Mouse (Mus musculus) gonadal fat pad, adult 2 months (tissue): ENCODE measurements around the gene Lrp3. TPM values are rescaled to one million over a fixed set of nuclear protein-coding genes. Genes with fewer than 3 reads are reported as not detected.
"Not testable (repeated sequence)": the region's sequence is repeated elsewhere in the genome, so short reads cannot be mapped to it uniquely, and the experiment has no call there.

Source experiments
- DNase-seq: peaks from one replicate; pipeline ENCODE4 v3.0.0-alpha.2; 2012; ENCODE audit warnings: low read depth
- polyA plus RNA-seq: library from polyadenylated mRNA; depleted of rRNA; stranded (reverse); fragments of >200 nt; gene quantifications from 2 replicates; pipeline ENCODE4 v1.2.3, GENCODE M21; 2012; rRNA removed

Gene Lrp3
- 7.3 and 8.2 TPM in 2 replicates for polyA plus RNA-seq

DNA sequence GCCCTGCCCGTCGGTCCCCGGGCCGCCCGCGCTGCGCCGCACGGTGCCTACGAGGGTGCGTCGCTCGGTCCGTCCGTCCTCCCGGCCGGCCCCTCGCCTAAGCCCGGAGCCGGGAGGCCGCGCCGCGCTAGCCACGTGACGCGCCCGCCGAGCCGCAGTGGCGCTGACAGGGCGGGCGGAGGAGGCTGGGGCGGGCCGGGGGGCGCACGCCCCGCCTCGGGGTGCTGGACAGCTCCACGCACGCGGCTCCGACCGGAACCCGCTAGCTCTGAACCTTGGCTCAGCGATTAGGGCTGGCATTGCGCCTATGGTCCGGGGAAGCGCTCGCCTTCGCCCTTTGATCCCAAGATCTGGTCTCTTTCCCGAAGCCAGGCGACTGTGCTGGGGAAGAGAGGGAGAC lies at the start of gene Lrp3:
Lrp3 (minus strand) TSS at position 274 of the 400 bp plus-strand sequence.
- no peak for DNase-seq

GRCm38 (mm10) chr7:35264746-35265145 lies 49.4 kb upstream of the Lrp3 start:
- no peak for DNase-seq

DNA sequence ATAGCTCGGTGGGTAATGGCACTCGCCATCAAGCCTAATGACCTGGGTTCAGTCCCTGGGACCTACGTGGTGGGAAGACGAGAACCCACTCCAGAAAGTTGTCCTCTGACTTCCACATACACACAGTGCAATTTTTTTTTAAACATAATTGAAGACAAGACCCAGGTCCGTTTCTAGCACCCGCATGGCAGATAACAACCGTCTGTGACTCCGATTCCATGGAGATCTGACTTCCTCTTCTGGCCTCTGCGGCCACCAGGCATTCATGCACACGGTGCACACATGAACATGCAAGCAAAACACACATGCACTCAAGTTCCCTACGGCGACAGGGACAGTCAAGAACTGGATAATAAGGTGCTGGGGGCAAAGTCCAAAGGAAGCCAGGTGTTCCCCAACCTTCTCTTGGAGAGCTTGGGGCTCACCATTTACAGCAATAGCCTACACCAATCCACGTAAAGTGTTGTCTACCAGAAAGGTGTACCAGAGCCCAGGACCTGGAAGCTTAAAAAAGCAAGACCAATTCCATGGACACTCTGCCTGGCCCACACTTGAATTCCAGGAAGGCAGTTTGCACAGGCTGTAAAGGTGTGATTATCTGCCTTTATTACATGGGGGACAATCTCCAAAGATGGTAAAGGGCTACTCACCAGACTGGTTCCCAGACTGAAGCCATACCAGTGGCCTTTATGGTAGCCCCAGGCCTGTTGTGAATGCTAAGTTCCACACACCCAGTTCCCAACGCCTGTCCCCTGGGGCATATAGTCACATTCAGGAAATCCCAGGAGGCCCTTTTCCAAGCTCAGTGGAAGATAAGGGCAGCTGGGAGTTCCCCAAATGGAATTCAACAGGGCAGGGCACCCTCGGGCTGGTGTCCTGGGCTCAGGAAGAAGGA lies 48.5 kb upstream of the Lrp3 start:
- no peak for DNase-seq

DNA sequence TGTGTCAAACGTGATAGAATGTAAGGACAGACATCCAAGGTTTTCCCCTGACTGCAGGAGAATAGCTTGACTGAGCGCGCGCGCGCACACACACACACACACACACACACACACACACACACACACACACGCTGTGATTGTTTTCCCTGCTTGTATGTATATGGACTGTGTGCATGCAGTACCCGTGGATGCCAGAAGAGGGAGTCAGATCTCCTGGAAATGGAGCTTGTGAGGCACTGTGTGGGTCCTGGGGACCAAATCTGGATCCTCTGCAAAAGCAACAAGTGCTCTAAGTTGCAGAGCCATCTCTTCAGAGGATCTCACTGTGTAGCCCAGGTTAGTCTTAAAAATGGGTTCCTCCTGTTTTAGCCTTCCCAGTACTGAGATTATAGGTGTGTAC lies 44.1 kb upstream of the Lrp3 start:
- DNase-seq = no peak

DNA sequence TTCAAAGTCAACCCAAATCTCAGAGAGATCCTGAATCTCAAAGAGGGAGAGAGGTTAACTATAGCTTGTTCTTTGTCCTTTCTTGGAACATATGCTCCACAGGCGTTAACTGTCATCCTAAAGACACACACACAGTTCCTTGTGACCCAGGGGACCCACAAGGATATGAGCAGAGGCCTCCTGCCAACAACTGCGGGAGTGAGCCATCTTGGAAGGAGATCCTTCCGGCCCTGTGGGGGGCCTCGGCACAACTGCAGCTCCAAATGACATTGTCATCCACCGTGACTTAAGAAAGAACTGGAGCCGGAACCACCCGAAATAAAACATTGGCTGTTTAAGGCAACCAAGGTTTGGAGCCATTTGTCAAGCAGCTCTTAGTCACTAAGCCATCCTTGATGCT lies 43.0 kb upstream of the Lrp3 start:
- no peak for DNase-seq

GRCm38 (mm10) chr7:35252041-35252558 lies 36.8 kb upstream of the Lrp3 start:
- DNase-seq = no peak

DNA sequence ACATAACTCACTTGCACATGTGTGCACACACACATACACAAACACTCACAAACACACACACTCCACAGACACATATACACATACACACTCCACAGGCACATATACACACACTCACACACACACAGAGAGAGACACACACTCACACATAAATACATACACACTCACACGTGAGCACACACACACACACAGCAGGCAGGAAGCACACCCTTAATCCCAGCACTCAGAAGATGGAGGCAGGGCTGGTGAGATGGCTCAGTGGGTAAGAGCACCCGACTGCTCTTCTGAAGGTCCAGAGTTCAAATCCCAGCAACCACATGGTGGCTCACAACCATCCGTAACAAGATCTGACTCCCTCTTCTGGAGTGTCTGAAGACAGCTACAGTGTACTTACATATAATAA lies 22.6 kb upstream of the Lrp3 start:
- not testable (repeated sequence) for DNase-seq

- no peak for DNase-seq
Measured at GRCm38 (mm10) chr7:35235308-35235707, 20.0 kb upstream of the Lrp3 start.

GRCm38 (mm10) chr7:35234361-35235245 lies 19.3 kb upstream of the Lrp3 start:
- peak; percentile 56 for DNase-seq

DNA sequence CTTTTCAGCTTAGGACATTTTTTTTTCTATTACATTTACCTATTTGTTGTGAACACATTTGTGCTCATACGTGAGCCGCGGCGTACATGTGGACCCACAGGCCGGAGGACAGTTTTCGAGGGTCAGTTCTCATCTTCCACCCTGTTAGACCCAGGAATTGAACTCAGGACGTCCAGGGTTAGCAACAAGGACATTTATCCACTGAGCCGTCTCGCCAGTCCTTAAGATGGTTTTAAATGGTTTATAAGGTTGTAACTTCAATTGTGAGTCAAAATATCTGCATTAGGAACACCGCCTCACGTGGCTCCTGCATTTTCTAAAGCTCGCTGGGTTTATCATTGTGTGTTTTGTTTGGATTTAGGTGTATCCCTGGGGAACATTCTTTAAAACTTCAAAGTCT lies 18.6 kb upstream of the Lrp3 start:
- DNase-seq = no peak

DNA sequence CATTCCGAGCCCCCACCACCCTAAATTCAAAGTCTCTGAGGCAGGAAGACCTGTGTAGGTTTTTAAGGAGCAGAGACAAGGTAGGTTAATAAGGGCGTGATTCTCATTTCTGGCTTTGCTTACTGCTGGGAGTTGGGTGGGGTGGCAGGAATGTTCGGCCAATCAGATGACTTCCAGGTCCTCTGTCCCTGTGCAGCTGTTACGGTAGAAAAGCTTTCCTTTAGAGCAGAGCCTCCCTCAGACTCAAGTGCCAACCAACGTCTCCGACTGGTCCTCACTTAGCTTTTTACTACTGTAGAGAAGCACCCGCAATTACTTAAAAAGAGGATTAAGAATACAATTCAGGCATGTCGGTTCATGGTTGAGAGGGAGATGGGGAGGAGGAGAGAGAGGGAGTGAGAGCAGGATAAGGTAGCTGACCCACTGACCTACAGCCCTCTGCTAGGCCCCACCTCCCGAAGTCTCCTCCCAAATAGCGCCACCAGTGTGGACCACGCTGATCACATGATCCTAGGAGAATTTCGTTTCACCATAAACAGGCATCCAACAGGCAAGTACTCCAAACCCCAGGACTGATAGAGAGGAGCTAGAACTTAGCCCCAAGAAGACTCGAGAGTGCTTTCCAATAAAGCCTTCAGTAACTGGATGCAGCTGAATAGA lies 17.6 kb upstream of the Lrp3 start:
- no peak for DNase-seq

DNA sequence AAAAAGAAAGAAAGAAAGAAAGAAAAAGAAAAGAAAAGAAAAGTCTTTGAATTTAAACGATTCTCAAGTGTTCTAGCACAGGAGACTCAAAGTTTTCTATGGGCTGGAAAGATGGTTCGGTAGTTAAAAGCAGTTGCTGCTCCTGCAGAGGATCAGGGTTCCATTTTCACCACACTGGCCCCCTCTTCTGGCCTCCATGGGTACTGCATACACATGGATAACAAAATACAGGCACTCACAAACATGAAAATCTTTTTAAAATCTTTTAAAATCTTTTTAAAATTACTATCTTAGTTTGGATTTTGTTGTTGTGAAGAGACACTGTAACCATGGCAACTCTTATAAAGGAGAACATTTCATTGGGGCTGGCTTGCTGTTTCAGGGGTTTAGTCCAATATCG lies 15.0 kb upstream of the Lrp3 start:
- DNase-seq = no peak

GRCm38 (mm10) chr7:35220694-35221365 lies 5.5 kb upstream of the Lrp3 start:
- no peak for DNase-seq

DNA sequence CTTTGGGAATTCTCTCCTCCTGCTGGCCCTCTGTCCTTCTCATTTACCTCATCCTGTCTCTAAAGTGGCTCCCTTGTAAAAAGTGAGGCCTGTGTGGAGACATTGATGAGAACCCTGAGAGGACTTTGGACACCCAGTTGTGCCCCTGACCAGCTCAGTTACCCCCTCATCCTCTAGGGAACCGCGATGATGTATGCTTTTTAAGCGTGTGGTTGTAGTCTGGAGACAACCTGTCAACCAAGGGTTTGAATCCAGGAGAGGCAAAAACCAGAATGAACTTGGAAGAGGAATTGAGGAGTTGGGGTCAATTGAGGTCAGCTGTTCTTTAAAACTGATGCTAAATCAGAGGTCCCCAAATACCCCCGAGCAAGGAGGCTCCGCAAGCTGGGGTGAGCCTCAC lies 433 bp upstream of the Lrp3 start:
- DNase-seq = no peak

DNA sequence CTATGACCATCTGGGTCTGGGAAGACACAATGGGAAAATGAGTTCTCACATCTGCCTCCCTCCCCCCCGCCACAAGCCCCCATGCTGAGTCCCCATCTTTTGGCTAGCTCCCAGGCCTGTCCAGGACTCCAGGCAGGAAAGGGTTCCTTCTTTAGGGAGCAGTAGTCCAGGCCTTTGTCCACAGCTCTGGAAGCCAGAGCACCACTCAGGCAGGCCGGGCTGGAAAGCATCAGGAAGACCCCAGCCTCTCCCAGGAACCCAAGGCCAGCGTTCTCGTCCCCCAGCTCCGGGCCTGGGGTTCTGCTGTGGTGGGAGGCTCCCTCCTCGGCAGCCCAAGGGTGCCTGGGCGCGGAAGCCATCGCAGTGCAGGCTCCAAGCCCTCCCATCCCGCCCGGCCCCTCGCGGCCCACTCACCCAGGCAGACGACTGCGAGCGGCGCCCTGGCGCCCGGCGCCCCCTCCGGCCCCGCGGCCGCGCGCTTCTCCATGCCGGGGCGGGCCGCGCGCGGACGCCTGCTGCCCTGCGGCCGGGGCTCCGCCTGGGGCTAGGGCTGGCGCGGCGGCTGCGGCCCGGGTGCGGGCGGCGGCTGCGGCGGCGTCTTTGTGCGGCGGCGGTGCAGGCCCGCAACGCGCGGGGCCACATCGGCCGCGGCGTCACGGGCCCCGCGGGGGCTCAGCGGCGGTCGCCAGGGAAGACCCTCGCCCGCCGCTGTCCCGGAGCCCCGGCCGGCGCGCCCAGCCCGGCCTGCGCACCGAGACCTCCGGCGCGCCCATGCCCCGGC lies 666 bp downstream of the Lrp3 start:
- no peak for DNase-seq

DNA sequence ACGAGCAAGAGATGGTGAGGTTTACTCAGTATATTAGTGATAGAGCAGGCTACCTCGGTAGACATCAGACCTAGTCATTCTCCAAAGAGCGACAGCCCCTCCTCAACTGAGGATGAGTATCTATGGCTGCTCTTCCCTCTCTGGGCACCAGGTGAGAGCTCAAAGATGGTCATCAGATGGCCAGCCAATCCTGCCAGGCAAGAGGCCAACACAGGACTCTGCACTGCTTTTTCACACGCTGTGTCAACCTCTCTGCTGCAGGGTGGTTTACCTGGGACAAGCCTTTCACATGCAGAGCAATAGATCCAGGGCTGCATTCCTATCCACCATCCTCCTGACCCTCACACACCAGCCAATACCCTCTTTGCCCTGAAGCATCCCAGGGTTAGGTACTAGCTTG lies 3.5 kb downstream of the Lrp3 start:
- DNase-seq = no peak

GRCm38 (mm10) chr7:35199755-35200154 lies 15.5 kb downstream of the Lrp3 start:
- no peak for DNase-seq

- no peak for DNase-seq
Measured at GRCm38 (mm10) chr7:35198981-35199754, 16.1 kb downstream of the Lrp3 start.

DNA sequence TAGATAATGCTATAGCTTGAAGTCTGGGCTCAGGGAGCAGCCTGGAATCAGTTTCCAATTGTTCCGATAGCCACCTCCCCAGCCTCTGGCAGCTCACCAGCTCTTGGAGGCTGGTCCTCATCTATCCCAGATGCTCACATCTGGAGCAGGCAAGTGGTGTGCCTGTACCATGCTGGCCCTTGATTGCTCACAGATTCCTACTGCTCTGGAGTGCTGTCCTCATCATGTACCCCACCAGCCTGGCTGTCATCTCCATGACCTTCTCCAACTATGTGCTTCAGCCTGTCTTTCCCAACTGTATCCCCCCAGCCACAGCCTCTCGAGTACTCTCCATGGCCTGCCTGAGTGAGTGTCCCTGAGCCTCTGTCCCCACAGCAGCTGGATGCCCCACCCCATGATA lies 18.3 kb downstream of the Lrp3 start:
- DNase-seq = no peak

DNA sequence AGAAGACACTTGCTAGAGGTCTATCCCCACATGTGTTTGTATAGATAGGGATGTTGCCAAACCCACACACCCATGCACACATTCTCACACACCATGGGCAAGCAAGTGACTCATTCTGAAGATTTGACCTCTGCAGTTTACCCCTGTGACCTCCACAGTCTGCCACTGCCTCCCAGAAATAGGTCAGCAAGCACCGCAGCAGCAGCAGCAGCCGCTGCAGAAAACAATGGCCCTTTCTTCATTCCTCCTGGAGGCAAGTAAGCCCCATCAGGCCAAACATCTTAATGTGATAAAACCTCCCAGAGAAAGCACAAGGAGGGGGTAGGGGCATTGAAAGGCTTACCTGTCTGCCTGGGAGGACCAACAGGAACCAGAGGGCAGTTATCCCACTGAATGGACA lies 24.0 kb downstream of the Lrp3 start:
- no peak for DNase-seq
